Mouse (Mus musculus): ENCODE data around the gene Galr3. TPM values are rescaled to one million over a fixed set of nuclear protein-coding genes. Genes with fewer than 3 reads are reported as not detected.
"Not testable (repeated sequence)": the region's sequence is repeated elsewhere in the genome, so short reads cannot be mapped to it uniquely, and the experiment has no call there.

Galr3 gene
- polyA plus RNA-seq, 1 experiment from 2014 or later = 0.43 TPM

- peak overlapping the region; percentile 96 for H3K27ac ChIP-seq (ENCODE audit: low read length)
- H3K9ac ChIP-seq (ENCODE audit: low read length) = peak overlapping the region; percentile 98
- H3K9me3 ChIP-seq (replicated peaks; ENCODE audit: control insufficient read depth, low read length) = no peaks in the 10 kb centered on the region
- no peak for ATAC-seq (ENCODE audit: insufficient read depth, low FRiP score)
- H3K27me3 ChIP-seq (ENCODE audit: control insufficient read depth, insufficient read depth, low read length) = no peaks in the 10 kb centered on the region
- peaks cover 31% of the 10 kb centered on the region for H3K4me1 ChIP-seq (ENCODE audit: control insufficient read depth, insufficient read depth, low read length)
- H3K36me3 ChIP-seq (ENCODE audit: control insufficient read depth, insufficient read depth, low read length) = no peaks in the 10 kb centered on the region
- peak overlapping the region; percentile 85 for H3K4me3 ChIP-seq (replicated peaks; ENCODE audit: low read length)
- H3K4me2 ChIP-seq (ENCODE audit: low read depth, low read length) = peak overlapping the region; percentile 94
- WGBS = 2% methylated on average over 11 of the region's 11 CpGs
Observed at GRCm38 (mm10) chr15:79029519-79030241, 12.0 kb upstream of the Galr3 start.

GRCm38 (mm10) chr15:79030551-79031435 is 10.9 kb upstream of the Galr3 start:
- Histone ChIP-seq H3K27me3 (ENCODE audit: control insufficient read depth, insufficient read depth, low read length) (no peaks in the 10 kb centered on the region), H3K4me2 (ENCODE audit: low read depth, low read length) (peak overlapping the region; percentile 94), H3K36me3 (ENCODE audit: control insufficient read depth, insufficient read depth, low read length) (no peaks in the 10 kb centered on the region), H3K4me3 (replicated peaks; ENCODE audit: low read length) (peak overlapping the region; percentile 85), H3K9ac (ENCODE audit: low read length) (peak overlapping the region; percentile 98), H3K4me1 (ENCODE audit: control insufficient read depth, insufficient read depth, low read length) (peaks cover 25% of the 10 kb centered on the region), H3K27ac (ENCODE audit: low read length) (peak overlapping the region; percentile 95), H3K9me3 (replicated peaks; ENCODE audit: control insufficient read depth, low read length) (no peaks in the 10 kb centered on the region)
- ATAC-seq (ENCODE audit: insufficient read depth, low FRiP score) = peak; percentile 87
- 1% methylated on average over 52 of the region's 52 CpGs for WGBS

GRCm38 (mm10) chr15:79031908-79032307 is 9.8 kb upstream of the Galr3 start:
- H3K27ac ChIP-seq (ENCODE audit: low read length); H3K9ac ChIP-seq (ENCODE audit: low read length); H3K9me3 ChIP-seq (replicated peaks; ENCODE audit: control insufficient read depth, low read length); H3K27me3 ChIP-seq (ENCODE audit: control insufficient read depth, insufficient read depth, low read length); H3K36me3 ChIP-seq (ENCODE audit: control insufficient read depth, insufficient read depth, low read length); ATAC-seq (ENCODE audit: insufficient read depth, low FRiP score): not testable (repeated sequence)
- H3K4me1 ChIP-seq (ENCODE audit: control insufficient read depth, insufficient read depth, low read length) = peaks cover 16% of the 10 kb centered on the region
- H3K4me3 ChIP-seq (replicated peaks; ENCODE audit: low read length) = 0 out of 2 replicates have a peak overlapping the region, but pooled peaks have one; percentile 5
- H3K4me2 ChIP-seq (ENCODE audit: low read depth, low read length) = peak overlapping the region; percentile 94; the same call in 1 of the 2 replicates
- WGBS = 85% methylated on average over 5 of the region's 5 CpGs

GRCm38 (mm10) chr15:79037913-79038328 is 3.8 kb upstream of the Galr3 start:
- peaks cover 17% of the 10 kb centered on the region for H3K27me3 ChIP-seq (ENCODE audit: control insufficient read depth, insufficient read depth, low read length)
- no peak overlapping the region for H3K4me3 ChIP-seq (replicated peaks; ENCODE audit: low read length)
- H3K4me2 ChIP-seq (ENCODE audit: low read depth, low read length) = 0 out of 2 replicates have a peak overlapping the region, but pooled peaks have one; percentile 22
- 8% methylated on average over 14 of the region's 14 CpGs for WGBS
- peak; percentile 44; the same call in 1 of the 2 replicates for ATAC-seq (ENCODE audit: insufficient read depth, low FRiP score)
- H3K9ac ChIP-seq (ENCODE audit: low read length) = peak overlapping the region; percentile 22; the same call in 1 of the 2 replicates
- no peaks in the 10 kb centered on the region; the same call in 1 of the 2 replicates for H3K36me3 ChIP-seq (ENCODE audit: control insufficient read depth, insufficient read depth, low read length)
- no peak overlapping the region; the same call in 1 of the 2 replicates for H3K27ac ChIP-seq (ENCODE audit: low read length)
- no peaks in the 10 kb centered on the region for H3K9me3 ChIP-seq (replicated peaks; ENCODE audit: control insufficient read depth, low read length)
- peaks cover 14% of the 10 kb centered on the region; the same call in 1 of the 2 replicates for H3K4me1 ChIP-seq (ENCODE audit: control insufficient read depth, insufficient read depth, low read length)

- H3K4me2 ChIP-seq (ENCODE audit: low read depth, low read length) = no peak overlapping the region
- H3K9ac ChIP-seq (ENCODE audit: low read length) = no peak overlapping the region
- H3K4me3 ChIP-seq (replicated peaks; ENCODE audit: low read length) = no peak overlapping the region
- H3K27me3 ChIP-seq (ENCODE audit: control insufficient read depth, insufficient read depth, low read length) = peaks cover 21% of the 10 kb centered on the region
- H3K4me1 ChIP-seq (ENCODE audit: control insufficient read depth, insufficient read depth, low read length) = peaks cover 14% of the 10 kb centered on the region; the same call in 1 of the 2 replicates
- H3K27ac ChIP-seq (ENCODE audit: low read length) = no peak overlapping the region; the same call in 1 of the 2 replicates
- H3K9me3 ChIP-seq (replicated peaks; ENCODE audit: control insufficient read depth, low read length) = no peaks in the 10 kb centered on the region
- 73% methylated on average over 10 of the region's 10 CpGs for WGBS
- ATAC-seq (ENCODE audit: insufficient read depth, low FRiP score) = no peak
- H3K36me3 ChIP-seq (ENCODE audit: control insufficient read depth, insufficient read depth, low read length) = no peaks in the 10 kb centered on the region; the same call in 1 of the 2 replicates
Observed at GRCm38 (mm10) chr15:79038331-79038730, 3.4 kb upstream of the Galr3 start.

- Histone ChIP-seq H3K9me3 (replicated peaks; ENCODE audit: control insufficient read depth, low read length) (no peaks in the 10 kb centered on the region), H3K4me3 (replicated peaks; ENCODE audit: low read length) (no peak overlapping the region), H3K4me1 (ENCODE audit: control insufficient read depth, insufficient read depth, low read length) (peaks cover 14% of the 10 kb centered on the region; the same call in 1 of the 2 replicates), H3K9ac (ENCODE audit: low read length) (no peak overlapping the region), H3K27ac (ENCODE audit: low read length) (no peak overlapping the region), H3K27me3 (ENCODE audit: control insufficient read depth, insufficient read depth, low read length) (peaks cover 26% of the 10 kb centered on the region), H3K36me3 (ENCODE audit: control insufficient read depth, insufficient read depth, low read length) (no peaks in the 10 kb centered on the region; the same call in 1 of the 2 replicates), H3K4me2 (ENCODE audit: low read depth, low read length) (no peak overlapping the region)
- peak; percentile 78 for ATAC-seq (ENCODE audit: insufficient read depth, low FRiP score)
- 19% methylated on average over 7 of the region's 7 CpGs for WGBS
Observed at GRCm38 (mm10) chr15:79038853-79039252, 2.8 kb upstream of the Galr3 start.

GRCm38 (mm10) chr15:79040501-79041416 is 926 bp upstream of the Galr3 start:
- no peak for ATAC-seq (ENCODE audit: insufficient read depth, low FRiP score)
- 17% methylated on average over 24 of the region's 24 CpGs for WGBS
- Histone ChIP-seq H3K4me2 (ENCODE audit: low read depth, low read length) (peak overlapping the region; percentile 54), H3K27ac (ENCODE audit: low read length) (peak overlapping the region; percentile 41; the same call in 1 of the 2 replicates), H3K9ac (ENCODE audit: low read length) (peak overlapping the region; percentile 67), H3K27me3 (ENCODE audit: control insufficient read depth, insufficient read depth, low read length) (peaks cover 27% of the 10 kb centered on the region), H3K4me3 (replicated peaks; ENCODE audit: low read length) (peak overlapping the region; percentile 36), H3K4me1 (ENCODE audit: control insufficient read depth, insufficient read depth, low read length) (peaks cover 14% of the 10 kb centered on the region; the same call in 1 of the 2 replicates), H3K9me3 (replicated peaks; ENCODE audit: control insufficient read depth, low read length) (no peaks in the 10 kb centered on the region), H3K36me3 (ENCODE audit: control insufficient read depth, insufficient read depth, low read length) (no peaks in the 10 kb centered on the region; the same call in 1 of the 2 replicates)
